Mouse (Mus musculus): ENCODE measurements around the gene Chrna7. TPM values are rescaled to one million over a fixed set of nuclear protein-coding genes. Genes with fewer than 3 reads are reported as not detected.

Chrna7 gene
- polyA plus RNA-seq (2015; fragmentation: Nextera tagmentation; extraction: Ambion mirVana) = 7.4 and 7.5 TPM in 2 replicates

DNA sequence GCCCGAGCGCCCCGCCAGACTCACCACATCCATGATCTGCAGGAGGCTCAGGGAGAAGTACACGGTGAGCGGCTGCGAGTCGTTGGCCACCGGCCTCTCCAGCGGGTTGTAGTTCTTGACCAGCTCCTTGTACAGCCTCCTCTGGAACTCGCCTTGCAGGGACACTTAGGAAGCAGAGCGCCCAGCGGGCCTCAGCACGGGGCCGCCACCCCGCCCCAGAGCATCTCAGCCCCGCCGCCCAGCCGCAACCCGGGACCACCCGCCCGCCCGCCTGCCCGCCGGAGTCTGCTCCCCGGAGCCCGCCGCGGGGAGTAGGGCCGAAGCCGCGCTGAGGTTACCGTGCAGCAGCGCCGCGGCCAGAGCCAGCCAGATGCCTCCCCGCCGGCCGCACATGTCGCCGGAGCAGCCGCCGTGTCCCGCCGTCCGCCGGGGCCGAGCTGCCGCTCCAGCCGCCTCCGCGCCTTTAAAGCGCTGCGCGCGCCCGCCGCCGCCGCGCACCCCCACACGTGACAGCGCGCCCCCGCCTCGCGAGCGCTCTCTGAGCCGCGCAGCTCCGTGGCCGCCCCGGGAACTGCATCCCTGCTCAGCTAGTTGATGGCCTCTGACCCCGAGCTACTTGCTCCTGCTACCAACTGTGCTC is at the start of gene Chrna7:
Gene Chrna7 (minus strand): TSS at position 486 of the 640 bp plus-strand sequence.
- H3K27me3 ChIP-seq = 0 out of 2 replicates have a peak, but pooled peaks cover 9% of the 10 kb centered on the region
- no peaks in the 10 kb centered on the region for H3K36me3 ChIP-seq
- peak within 1 kb of the TSS; percentile 80 for H3K9ac ChIP-seq
- H3K4me1 ChIP-seq (replicated peaks) = peaks cover 21% of the 10 kb centered on the region
- H3K27ac ChIP-seq (replicated peaks) = peak within 1 kb of the TSS; percentile 74
- no peaks in the 10 kb centered on the region for H3K9me3 ChIP-seq
- ATAC-seq (ENCODE audit: low read depth) = peak; percentile 96
- H3K4me2 ChIP-seq = peak within 1 kb of the TSS; percentile 91
- H3K4me3 ChIP-seq = peak within 1 kb of the TSS; percentile 81
- under 1% methylated on average over 72 of the region's 73 CpGs for WGBS

DNA sequence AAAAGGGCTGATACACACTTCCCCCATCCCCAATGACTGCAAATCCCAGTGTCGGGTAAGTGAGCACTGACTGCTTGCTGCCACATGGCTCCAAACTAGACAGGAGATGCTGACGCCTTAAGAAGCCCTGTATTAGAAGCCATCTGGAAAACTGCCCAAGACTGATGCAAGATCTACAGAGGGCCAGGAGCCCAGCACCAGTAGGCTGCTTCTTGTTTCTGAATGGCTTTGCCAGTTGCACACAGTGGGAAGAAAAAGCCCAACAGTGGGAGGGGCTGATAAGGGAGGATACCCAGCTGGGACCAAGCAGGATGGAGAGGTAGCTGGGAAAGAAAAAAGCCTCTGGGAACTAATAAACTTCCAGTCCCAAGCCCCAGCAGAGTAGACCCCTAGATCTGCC is 37.0 kb upstream of the Chrna7 start:
- no peaks in the 10 kb centered on the region for H3K36me3 ChIP-seq
- no peaks in the 10 kb centered on the region for H3K9me3 ChIP-seq
- no peak for ATAC-seq (ENCODE audit: low read depth)
- WGBS = 86% methylated on average over 2 of the region's 2 CpGs
- no peaks in the 10 kb centered on the region for H3K27me3 ChIP-seq
- H3K4me3 ChIP-seq = no peak overlapping the region
- no peaks in the 10 kb centered on the region for H3K4me1 ChIP-seq (replicated peaks)
- no peak overlapping the region for H3K4me2 ChIP-seq
- no peak overlapping the region for H3K27ac ChIP-seq (replicated peaks)
- H3K9ac ChIP-seq = no peak overlapping the region

DNA sequence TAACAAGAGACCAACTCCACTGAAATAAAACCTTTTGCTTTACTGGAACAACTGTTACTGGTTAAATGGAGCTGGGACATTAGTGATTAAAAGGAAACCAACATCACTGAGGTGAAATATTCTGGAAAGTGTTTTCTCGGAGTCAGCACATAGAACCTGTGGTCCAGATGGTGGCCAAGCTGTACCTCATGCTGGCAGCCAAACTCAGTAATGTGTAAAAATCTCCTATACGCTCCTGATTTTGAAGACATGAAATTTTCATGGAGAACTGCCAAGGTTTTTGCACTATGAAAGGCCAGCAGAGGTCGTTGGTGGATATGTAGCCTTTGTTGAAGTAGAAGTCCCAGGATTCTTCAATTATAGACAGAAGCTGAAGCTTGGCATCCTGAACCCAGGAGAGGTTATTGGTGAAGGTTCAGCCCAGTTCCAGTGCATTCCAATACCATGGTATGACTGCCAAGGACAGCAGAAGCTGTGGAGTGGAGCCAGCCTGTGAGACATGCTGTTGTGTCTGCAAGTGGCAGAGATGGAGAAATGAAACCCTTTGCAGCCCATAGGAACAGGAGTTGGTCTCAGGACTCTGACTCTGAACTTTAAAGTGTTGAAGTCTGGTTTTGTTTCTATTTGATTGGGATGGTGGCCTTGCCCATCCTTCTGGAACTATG is 25.6 kb upstream of the Chrna7 start:
- Histone ChIP-seq H3K9me3 (no peaks in the 10 kb centered on the region), H3K36me3 (no peaks in the 10 kb centered on the region), H3K27me3 (no peaks in the 10 kb centered on the region), H3K4me1 (replicated peaks) (no peaks in the 10 kb centered on the region), H3K9ac (no peak overlapping the region), H3K4me2 (no peak overlapping the region), H3K4me3 (no peak overlapping the region), H3K27ac (replicated peaks) (no peak overlapping the region)
- WGBS = 81% methylated on average over 3 of the region's 3 CpGs
- no peak for ATAC-seq (ENCODE audit: low read depth)

DNA sequence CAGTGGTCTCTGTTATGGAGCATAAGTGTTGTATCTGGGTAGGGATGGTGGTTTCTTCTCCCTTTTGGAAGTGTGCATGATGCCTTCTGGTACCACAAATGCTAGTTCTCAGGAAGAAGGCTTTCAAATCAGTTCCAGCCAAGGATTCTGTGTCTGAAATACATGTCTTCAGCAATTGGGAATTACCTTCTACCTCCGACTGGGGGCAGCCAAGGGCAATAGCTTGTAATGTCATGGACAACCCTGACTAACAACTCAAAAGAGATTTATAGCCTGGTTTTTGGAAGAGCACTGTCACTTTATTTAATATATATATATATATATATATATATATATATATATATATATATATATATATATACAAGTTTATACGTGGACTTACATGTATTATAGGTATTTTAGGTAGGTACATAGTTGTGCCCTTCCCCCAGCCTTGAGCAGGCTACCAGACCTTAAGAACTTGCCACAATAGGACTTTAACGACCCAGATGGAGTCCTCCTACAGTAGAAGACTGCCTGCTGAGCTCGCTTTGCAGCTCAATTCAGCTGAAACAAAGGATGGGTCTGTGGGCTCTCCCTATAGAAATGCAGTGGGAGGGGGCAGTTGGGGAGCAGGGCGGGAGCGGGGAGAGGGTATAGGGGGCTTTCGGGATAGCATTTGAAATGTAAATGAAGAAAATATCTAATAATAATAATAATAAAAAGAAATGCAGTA is 12.9 kb upstream of the Chrna7 start:
- ATAC-seq (ENCODE audit: low read depth) = no peak
- WGBS = 13% methylated on average over 7 of the region's 7 CpGs
- no peak overlapping the region for H3K4me3 ChIP-seq
- no peak overlapping the region for H3K9ac ChIP-seq
- H3K36me3 ChIP-seq = no peaks in the 10 kb centered on the region
- no peaks in the 10 kb centered on the region for H3K27me3 ChIP-seq
- H3K4me1 ChIP-seq (replicated peaks) = no peaks in the 10 kb centered on the region
- no peaks in the 10 kb centered on the region for H3K9me3 ChIP-seq
- no peak overlapping the region for H3K27ac ChIP-seq (replicated peaks)
- no peak overlapping the region for H3K4me2 ChIP-seq

DNA sequence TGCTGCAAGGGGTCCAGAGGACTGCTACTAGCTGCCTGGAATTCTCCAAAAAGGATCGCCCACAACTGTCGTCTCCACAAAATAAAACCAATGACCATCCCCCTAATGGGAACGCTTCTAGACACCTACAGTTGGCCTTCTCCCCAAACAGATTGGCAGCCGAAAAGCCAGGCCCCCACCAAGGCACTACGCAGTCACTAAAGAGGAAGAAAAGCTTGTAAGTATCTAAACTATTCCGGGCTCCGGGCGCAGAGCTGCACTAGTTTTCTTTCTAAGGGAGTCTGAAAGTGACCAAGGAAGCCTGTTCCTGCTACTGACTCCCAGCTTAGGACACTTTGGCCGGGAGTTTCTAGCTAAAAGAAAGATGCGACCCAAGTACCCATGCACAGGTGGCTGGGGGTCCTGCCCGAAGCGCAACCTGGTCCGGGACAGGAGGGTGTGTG is 707 bp downstream of the Chrna7 start:
- Histone ChIP-seq H3K27me3 (0 out of 2 replicates have a peak, but pooled peaks cover 9% of the 10 kb centered on the region), H3K4me3 (peak overlapping the region; percentile 81), H3K4me1 (replicated peaks) (peaks cover 21% of the 10 kb centered on the region), H3K36me3 (no peaks in the 10 kb centered on the region), H3K27ac (replicated peaks) (no peak overlapping the region; the same call in 1 of the 2 replicates), H3K9me3 (no peaks in the 10 kb centered on the region), H3K9ac (peak overlapping the region; percentile 80), H3K4me2 (peak overlapping the region; percentile 91)
- no peak; the same call in 1 of the 2 replicates for ATAC-seq (ENCODE audit: low read depth)
- under 1% methylated on average over 13 of the region's 13 CpGs for WGBS

DNA sequence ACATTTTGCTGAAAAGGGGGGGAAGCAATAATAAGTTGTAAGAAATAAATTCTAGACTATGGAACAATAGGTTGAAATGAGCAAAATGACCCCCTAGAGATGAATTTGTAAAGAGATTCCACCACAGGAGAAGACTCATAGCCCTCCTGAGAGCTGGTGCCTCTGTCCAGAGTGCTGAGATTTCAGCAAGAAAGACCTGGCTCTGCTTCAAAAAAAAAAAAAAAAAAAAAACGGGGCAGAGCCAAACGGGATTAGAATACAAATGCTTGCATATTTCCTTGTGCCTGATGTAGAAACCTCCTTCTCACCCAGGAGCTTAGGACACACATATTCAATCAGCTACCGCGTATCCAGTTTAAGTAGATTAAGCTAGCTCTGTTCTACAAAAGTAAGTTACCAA is 2.9 kb downstream of the Chrna7 start:
- Histone ChIP-seq H3K9me3 (no peaks in the 10 kb centered on the region), H3K27me3 (0 out of 2 replicates have a peak, but pooled peaks cover 9% of the 10 kb centered on the region), H3K4me2 (no peak overlapping the region), H3K9ac (no peak overlapping the region), H3K27ac (replicated peaks) (no peak overlapping the region), H3K4me3 (no peak overlapping the region), H3K4me1 (replicated peaks) (peaks cover 21% of the 10 kb centered on the region), H3K36me3 (no peaks in the 10 kb centered on the region)
- ATAC-seq (ENCODE audit: low read depth) = no peak
- WGBS = 32% methylated on average over 4 of the region's 4 CpGs

DNA sequence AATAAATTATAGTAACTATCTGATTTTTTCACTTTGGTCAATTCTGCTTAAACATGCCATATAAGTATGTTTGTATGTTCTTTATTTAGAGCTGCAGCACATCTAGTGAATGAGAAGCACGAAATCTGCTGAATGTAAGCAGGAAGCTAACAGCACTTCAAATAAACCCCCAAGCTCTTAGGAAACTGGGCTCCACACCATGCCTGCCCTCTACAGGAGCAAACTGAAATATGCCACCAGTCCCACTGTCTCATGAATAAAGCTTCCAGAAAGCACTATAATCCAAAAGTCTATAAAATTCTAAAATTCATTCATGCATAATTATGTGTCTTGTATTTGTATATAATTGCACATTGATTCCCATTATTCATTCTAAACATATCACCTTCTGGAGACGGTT is 5.2 kb downstream of the Chrna7 start:
- Histone ChIP-seq H3K4me1 (replicated peaks) (peaks cover 21% of the 10 kb centered on the region), H3K9me3 (no peaks in the 10 kb centered on the region), H3K4me3 (no peak overlapping the region), H3K27ac (replicated peaks) (no peak overlapping the region), H3K9ac (no peak overlapping the region), H3K27me3 (0 out of 2 replicates have a peak, but pooled peaks cover 9% of the 10 kb centered on the region), H3K36me3 (no peaks in the 10 kb centered on the region), H3K4me2 (no peak overlapping the region)
- ATAC-seq (ENCODE audit: low read depth) = no peak
- 66% methylated on average over 2 of the region's 2 CpGs for WGBS

DNA sequence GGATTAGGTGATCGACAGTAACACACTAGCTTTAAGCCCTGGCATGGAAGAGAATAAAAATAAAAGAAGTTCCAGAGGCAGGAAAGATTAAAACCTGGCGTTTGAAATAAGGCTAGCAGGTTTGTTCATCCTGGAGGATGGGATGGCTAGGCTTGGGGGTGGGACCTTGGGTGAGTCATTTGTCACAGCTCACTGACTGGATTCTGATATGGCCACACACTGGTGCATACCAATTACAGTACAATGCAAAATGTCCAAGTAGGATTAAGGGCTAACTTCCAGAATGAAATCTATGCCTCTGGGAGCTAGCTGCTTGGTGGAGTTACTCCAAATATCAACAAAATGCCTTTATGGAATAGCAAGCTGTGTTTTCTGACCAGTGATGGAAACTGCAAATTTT is 16.8 kb downstream of the Chrna7 start:
- no peak for ATAC-seq (ENCODE audit: low read depth)
- Histone ChIP-seq H3K27me3 (no peaks in the 10 kb centered on the region), H3K4me2 (no peak overlapping the region), H3K27ac (replicated peaks) (no peak overlapping the region), H3K36me3 (0 out of 2 replicates have a peak, but pooled peaks cover 7% of the 10 kb centered on the region), H3K4me1 (replicated peaks) (0 out of 2 replicates have a peak, but pooled peaks cover 3% of the 10 kb centered on the region), H3K4me3 (no peak overlapping the region), H3K9me3 (no peaks in the 10 kb centered on the region), H3K9ac (no peak overlapping the region)
- 75% methylated on average over 2 of the region's 2 CpGs for WGBS

DNA sequence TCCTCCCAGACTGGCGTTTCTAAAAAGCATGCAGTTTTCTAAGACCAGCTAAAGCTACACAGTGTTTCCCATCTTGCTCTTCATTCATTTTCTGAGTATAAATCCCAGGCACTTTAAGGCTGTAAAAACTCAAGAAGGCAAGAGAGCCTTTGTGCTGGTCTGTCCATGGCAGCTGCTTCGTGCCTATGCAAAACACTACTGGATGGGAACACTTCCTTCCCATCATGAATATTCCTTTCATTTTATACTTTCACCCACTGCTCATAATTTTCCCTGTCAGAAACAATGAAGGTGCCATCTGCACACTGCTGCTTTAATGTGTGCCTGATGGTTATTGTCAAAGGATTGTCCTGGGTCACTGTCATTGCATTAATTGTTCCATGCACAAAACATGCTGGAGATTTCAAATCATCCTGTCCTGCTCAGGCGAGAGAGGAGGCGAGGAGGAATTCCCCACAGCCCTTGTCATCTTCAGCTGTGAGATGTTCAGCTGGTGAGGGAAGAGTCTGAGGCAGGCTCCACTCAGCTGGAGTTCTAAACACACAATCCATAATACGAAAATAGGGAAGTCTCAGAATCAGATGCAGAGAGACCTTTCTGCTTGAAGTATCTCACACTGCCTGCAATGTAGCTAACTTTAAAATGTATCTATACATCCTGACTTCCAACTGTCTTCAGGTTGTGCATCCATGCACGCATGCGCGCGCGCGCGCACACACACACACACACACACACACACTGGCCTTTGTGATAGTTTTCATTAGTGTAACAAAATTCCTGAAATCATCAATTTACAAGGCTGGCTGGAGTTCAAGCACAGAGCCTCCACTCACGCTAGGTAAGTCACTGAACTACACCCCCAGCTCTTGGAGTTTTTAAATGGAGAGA is 22.5 kb downstream of the Chrna7 start:
- 62% methylated on average over 13 of the region's 13 CpGs for WGBS
- H3K27ac ChIP-seq (replicated peaks) = peak overlapping the region; percentile 70
- H3K36me3 ChIP-seq = no peaks in the 10 kb centered on the region
- peak overlapping the region; percentile 7; the same call in 1 of the 2 replicates for H3K4me2 ChIP-seq
- no peak overlapping the region for H3K4me3 ChIP-seq
- H3K9ac ChIP-seq = 0 out of 2 replicates have a peak overlapping the region, but pooled peaks have one; percentile 27
- peaks cover 27% of the 10 kb centered on the region for H3K4me1 ChIP-seq (replicated peaks)
- H3K9me3 ChIP-seq = no peaks in the 10 kb centered on the region
- no peaks in the 10 kb centered on the region for H3K27me3 ChIP-seq
- peak; percentile 86 for ATAC-seq (ENCODE audit: low read depth)

DNA sequence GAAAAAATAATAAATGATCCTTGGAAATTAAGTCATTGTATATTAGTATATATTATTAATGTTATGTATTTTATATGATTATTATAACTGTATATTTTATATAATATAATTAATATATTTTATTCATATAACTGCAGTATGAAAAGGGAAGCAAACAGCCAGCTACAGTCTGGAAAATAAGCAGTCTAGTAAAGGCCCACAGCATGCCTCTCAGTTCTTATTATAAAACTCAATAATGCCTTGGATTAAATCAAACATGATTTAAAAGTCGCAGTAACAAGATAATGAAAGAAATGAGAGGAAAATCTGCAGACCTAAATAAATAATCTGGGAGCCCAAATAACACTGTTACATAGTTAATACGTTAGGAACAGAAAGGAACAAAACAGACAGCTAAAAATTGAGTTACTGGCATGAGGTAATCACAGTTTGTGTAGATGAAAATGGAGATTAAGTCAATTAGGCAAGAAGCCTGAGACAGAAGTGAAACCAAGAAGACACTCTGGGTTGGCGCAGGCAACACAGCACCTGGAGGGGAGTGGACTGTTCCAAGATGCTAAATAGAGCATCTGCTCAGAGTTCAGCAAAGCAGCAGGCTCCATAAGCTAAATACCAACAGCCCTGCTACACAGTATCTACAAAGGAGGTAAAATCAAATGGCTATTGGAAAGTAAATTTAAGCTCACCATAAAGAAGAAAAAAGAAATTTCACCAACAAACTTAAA is 42.1 kb downstream of the Chrna7 start:
- no peaks in the 10 kb centered on the region for H3K9me3 ChIP-seq
- ATAC-seq (ENCODE audit: low read depth) = no peak
- H3K9ac ChIP-seq = no peak overlapping the region
- WGBS = 78% methylated on average over 3 of the region's 3 CpGs
- H3K27me3 ChIP-seq = no peaks in the 10 kb centered on the region
- H3K4me2 ChIP-seq = no peak overlapping the region
- H3K36me3 ChIP-seq = no peaks in the 10 kb centered on the region
- H3K4me3 ChIP-seq = no peak overlapping the region
- no peaks in the 10 kb centered on the region for H3K4me1 ChIP-seq (replicated peaks)
- H3K27ac ChIP-seq (replicated peaks) = no peak overlapping the region

DNA sequence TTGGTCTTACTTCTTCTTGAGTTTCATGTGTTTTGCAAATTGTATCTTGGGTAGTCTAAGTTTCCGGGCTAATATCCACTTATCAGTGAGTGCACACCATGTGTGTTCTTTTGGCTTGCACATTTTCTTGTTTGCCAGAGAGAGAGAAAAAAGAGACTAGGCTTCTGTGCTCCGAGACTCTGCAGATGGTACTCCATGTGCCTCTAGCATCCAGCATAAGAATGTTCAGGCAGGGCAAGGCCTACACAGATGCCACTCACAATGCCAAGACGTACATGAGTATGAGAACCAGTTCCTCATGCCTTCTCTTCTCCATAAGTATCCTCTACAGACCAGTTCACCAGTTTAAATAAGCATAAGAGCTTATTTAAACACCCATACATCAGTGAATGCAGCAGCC is 47.8 kb downstream of the Chrna7 start:
- Histone ChIP-seq H3K27ac (replicated peaks) (no peak overlapping the region), H3K27me3 (no peaks in the 10 kb centered on the region), H3K9ac (no peak overlapping the region), H3K4me2 (no peak overlapping the region), H3K9me3 (no peaks in the 10 kb centered on the region), H3K4me1 (replicated peaks) (peaks cover 6% of the 10 kb centered on the region; the same call in 1 of the 2 replicates), H3K36me3 (no peaks in the 10 kb centered on the region), H3K4me3 (no peak overlapping the region)
- no peak for ATAC-seq (ENCODE audit: low read depth)
- 91% methylated on average over 3 of the region's 3 CpGs for WGBS
